Mouse (Mus musculus): Measurements from ENCODE around the gene Gpr65. TPM values are rescaled to one million over a fixed set of nuclear protein-coding genes. Genes with fewer than 3 reads are reported as not detected.
"Not testable (repeated sequence)": the region's sequence is repeated elsewhere in the genome, so short reads cannot be mapped to it uniquely, and the experiment has no call there.

Gene Gpr65
- polyA plus RNA-seq, 1 experiment from 2014 or later: 4.4 TPM

- H3K4me1 ChIP-seq (ENCODE audit: control insufficient read depth, insufficient read depth, low read length): no peaks in the 10 kb centered on the region
- H3K4me3 ChIP-seq (replicated peaks; ENCODE audit: low read length): no peak overlapping the region
- H3K36me3 ChIP-seq (ENCODE audit: control insufficient read depth, insufficient read depth, low read length): no peaks in the 10 kb centered on the region
- WGBS: 72% methylated on average over 5 of the region's 5 CpGs
- no peak overlapping the region for H3K4me2 ChIP-seq (ENCODE audit: low read depth, low read length)
- H3K27me3 ChIP-seq (ENCODE audit: control insufficient read depth, insufficient read depth, low read length): no peaks in the 10 kb centered on the region
- H3K9me3 ChIP-seq (replicated peaks; ENCODE audit: control insufficient read depth, low read length): no peaks in the 10 kb centered on the region
- H3K9ac ChIP-seq (ENCODE audit: low read length): no peak overlapping the region
- no peak overlapping the region for H3K27ac ChIP-seq (ENCODE audit: low read length)
- ATAC-seq (ENCODE audit: insufficient read depth, low FRiP score): no peak
Observed at GRCm38 (mm10) chr12:98301980-98302379, 33.5 kb downstream of the Gpr65 start.

GRCm38 (mm10) chr12:98303013-98303412, 34.6 kb downstream of the Gpr65 start:
- WGBS: 91% methylated on average over 1 of the region's 1 CpGs
- Histone ChIP-seq H3K36me3 (ENCODE audit: control insufficient read depth, insufficient read depth, low read length) (no peaks in the 10 kb centered on the region), H3K4me2 (ENCODE audit: low read depth, low read length) (no peak overlapping the region), H3K27me3 (ENCODE audit: control insufficient read depth, insufficient read depth, low read length) (no peaks in the 10 kb centered on the region), H3K9me3 (replicated peaks; ENCODE audit: control insufficient read depth, low read length) (no peaks in the 10 kb centered on the region), H3K4me1 (ENCODE audit: control insufficient read depth, insufficient read depth, low read length) (no peaks in the 10 kb centered on the region), H3K9ac (ENCODE audit: low read length) (no peak overlapping the region), H3K27ac (ENCODE audit: low read length) (no peak overlapping the region), H3K4me3 (replicated peaks; ENCODE audit: low read length) (no peak overlapping the region)
- ATAC-seq (ENCODE audit: insufficient read depth, low FRiP score): no peak

GRCm38 (mm10) chr12:98307179-98307915, 38.9 kb downstream of the Gpr65 start:
- no peaks in the 10 kb centered on the region for H3K36me3 ChIP-seq (ENCODE audit: control insufficient read depth, insufficient read depth, low read length)
- H3K4me3 ChIP-seq (replicated peaks; ENCODE audit: low read length): no peak overlapping the region
- H3K4me1 ChIP-seq (ENCODE audit: control insufficient read depth, insufficient read depth, low read length): no peaks in the 10 kb centered on the region
- no peak for ATAC-seq (ENCODE audit: insufficient read depth, low FRiP score)
- no peak overlapping the region for H3K27ac ChIP-seq (ENCODE audit: low read length)
- no peak overlapping the region for H3K9ac ChIP-seq (ENCODE audit: low read length)
- H3K27me3 ChIP-seq (ENCODE audit: control insufficient read depth, insufficient read depth, low read length): no peaks in the 10 kb centered on the region
- H3K4me2 ChIP-seq (ENCODE audit: low read depth, low read length): no peak overlapping the region
- WGBS: 83% methylated on average over 7 of the region's 7 CpGs
- H3K9me3 ChIP-seq (replicated peaks; ENCODE audit: control insufficient read depth, low read length): no peaks in the 10 kb centered on the region

- H3K27ac ChIP-seq (ENCODE audit: low read length): no peak overlapping the region
- H3K4me3 ChIP-seq (replicated peaks; ENCODE audit: low read length): no peak overlapping the region
- H3K9ac ChIP-seq (ENCODE audit: low read length): no peak overlapping the region
- no peak overlapping the region for H3K4me2 ChIP-seq (ENCODE audit: low read depth, low read length)
- H3K36me3 ChIP-seq (ENCODE audit: control insufficient read depth, insufficient read depth, low read length): no peaks in the 10 kb centered on the region
- H3K9me3 ChIP-seq (replicated peaks; ENCODE audit: control insufficient read depth, low read length): no peaks in the 10 kb centered on the region
- H3K4me1 ChIP-seq (ENCODE audit: control insufficient read depth, insufficient read depth, low read length): no peaks in the 10 kb centered on the region
- 83% methylated on average over 7 of the region's 7 CpGs for WGBS
- no peaks in the 10 kb centered on the region for H3K27me3 ChIP-seq (ENCODE audit: control insufficient read depth, insufficient read depth, low read length)
- no peak for ATAC-seq (ENCODE audit: insufficient read depth, low FRiP score)
Observed at GRCm38 (mm10) chr12:98311376-98312083, 43.1 kb downstream of the Gpr65 start.

- no peaks in the 10 kb centered on the region for H3K9me3 ChIP-seq (replicated peaks; ENCODE audit: control insufficient read depth, low read length)
- no peak overlapping the region for H3K27ac ChIP-seq (ENCODE audit: low read length)
- H3K4me3 ChIP-seq (replicated peaks; ENCODE audit: low read length): no peak overlapping the region
- ATAC-seq (ENCODE audit: insufficient read depth, low FRiP score): no peak
- H3K4me2 ChIP-seq (ENCODE audit: low read depth, low read length): no peak overlapping the region
- no peaks in the 10 kb centered on the region for H3K27me3 ChIP-seq (ENCODE audit: control insufficient read depth, insufficient read depth, low read length)
- no peak overlapping the region for H3K9ac ChIP-seq (ENCODE audit: low read length)
- no peaks in the 10 kb centered on the region for H3K36me3 ChIP-seq (ENCODE audit: control insufficient read depth, insufficient read depth, low read length)
- WGBS: 65% methylated on average over 5 of the region's 5 CpGs
- no peaks in the 10 kb centered on the region for H3K4me1 ChIP-seq (ENCODE audit: control insufficient read depth, insufficient read depth, low read length)
Observed at GRCm38 (mm10) chr12:98315924-98316323, 47.5 kb downstream of the Gpr65 start.

- Histone ChIP-seq H3K4me1 (ENCODE audit: control insufficient read depth, insufficient read depth, low read length) (no peaks in the 10 kb centered on the region), H3K4me3 (replicated peaks; ENCODE audit: low read length) (no peak overlapping the region), H3K9ac (ENCODE audit: low read length) (no peak overlapping the region), H3K4me2 (ENCODE audit: low read depth, low read length) (no peak overlapping the region), H3K36me3 (ENCODE audit: control insufficient read depth, insufficient read depth, low read length) (no peaks in the 10 kb centered on the region), H3K27me3 (ENCODE audit: control insufficient read depth, insufficient read depth, low read length) (no peaks in the 10 kb centered on the region), H3K9me3 (replicated peaks; ENCODE audit: control insufficient read depth, low read length) (no peaks in the 10 kb centered on the region), H3K27ac (ENCODE audit: low read length) (no peak overlapping the region)
- no peak for ATAC-seq (ENCODE audit: insufficient read depth, low FRiP score)
- WGBS: 81% methylated on average over 8 of the region's 8 CpGs
Observed at GRCm38 (mm10) chr12:98317718-98318340, 49.4 kb downstream of the Gpr65 start.

GRCm38 (mm10) chr12:98322426-98322825, 54.0 kb downstream of the Gpr65 start:
- H3K9me3 ChIP-seq (replicated peaks; ENCODE audit: control insufficient read depth, low read length): no peaks in the 10 kb centered on the region
- H3K4me2 ChIP-seq (ENCODE audit: low read depth, low read length): no peak overlapping the region
- no peak for ATAC-seq (ENCODE audit: insufficient read depth, low FRiP score)
- no peaks in the 10 kb centered on the region for H3K36me3 ChIP-seq (ENCODE audit: control insufficient read depth, insufficient read depth, low read length)
- H3K4me1 ChIP-seq (ENCODE audit: control insufficient read depth, insufficient read depth, low read length): no peaks in the 10 kb centered on the region
- H3K27ac ChIP-seq (ENCODE audit: low read length): no peak overlapping the region
- no peak overlapping the region for H3K4me3 ChIP-seq (replicated peaks; ENCODE audit: low read length)
- 67% methylated on average over 4 of the region's 4 CpGs for WGBS
- H3K27me3 ChIP-seq (ENCODE audit: control insufficient read depth, insufficient read depth, low read length): no peaks in the 10 kb centered on the region
- no peak overlapping the region for H3K9ac ChIP-seq (ENCODE audit: low read length)

GRCm38 (mm10) chr12:98324170-98324569, 55.7 kb downstream of the Gpr65 start:
- not testable (repeated sequence) for H3K27ac ChIP-seq (ENCODE audit: low read length); H3K36me3 ChIP-seq (ENCODE audit: control insufficient read depth, insufficient read depth, low read length); H3K4me1 ChIP-seq (ENCODE audit: control insufficient read depth, insufficient read depth, low read length); H3K9ac ChIP-seq (ENCODE audit: low read length); H3K9me3 ChIP-seq (replicated peaks; ENCODE audit: control insufficient read depth, low read length); H3K4me3 ChIP-seq (replicated peaks; ENCODE audit: low read length); H3K27me3 ChIP-seq (ENCODE audit: control insufficient read depth, insufficient read depth, low read length); ATAC-seq (ENCODE audit: insufficient read depth, low FRiP score); H3K4me2 ChIP-seq (ENCODE audit: low read depth, low read length)
- WGBS: no CpG with 5 or more reads among the region's 1 CpGs
